Mouse (Mus musculus) liver, embryonic 12.5 days (tissue): ENCODE measurements around the gene 2310022A10Rik. TPM values are rescaled to one million over a fixed set of nuclear protein-coding genes. Genes with fewer than 3 reads are reported as not detected.

Experiments used
- ATAC-seq: fragments of 200-750 bp; cut with Nextera tagmentation; 2 replicates; pipeline ENCODE4 v1.8.0; 2017; ENCODE audit warnings: moderate number of reproducible peaks, mild to moderate bottlenecking, moderate library complexity
- H3K27ac ChIP-seq: fragments of 300-500 bp; sonication (generic); 2 replicates; pipeline ENCODE4 v1.5.1; 2016; ENCODE audit warnings: mild to moderate bottlenecking
- H3K27me3 ChIP-seq: fragments of 300-500 bp; sonication (generic); replicated peaks from 2 replicates; pipeline ENCODE4 v1.6.1; 2016; ENCODE audit warnings: mild to moderate bottlenecking, moderate library complexity
- H3K36me3 ChIP-seq: fragments of 300-500 bp; sonication (generic); 2 replicates; pipeline ENCODE4 v1.6.1; 2016; ENCODE audit warnings: mild to moderate bottlenecking, moderate library complexity
- H3K4me1 ChIP-seq: fragments of 300-500 bp; sonication (generic); 2 replicates; pipeline ENCODE4 v1.6.1; 2016
- H3K4me2 ChIP-seq: fragments of 300-500 bp; sonication (generic); 2 replicates; pipeline ENCODE4 v1.6.1; 2016; ENCODE audit warnings: mild to moderate bottlenecking, moderate library complexity
- H3K4me3 ChIP-seq: fragments of 300-500 bp; sonication (generic); 2 replicates; pipeline ENCODE4 v1.5.1; 2016; ENCODE audit warnings: mild to moderate bottlenecking, moderate library complexity
- H3K9ac ChIP-seq: fragments of 300-500 bp; sonication (generic); 2 replicates; pipeline ENCODE4 v1.6.1; 2016; ENCODE audit warnings: mild to moderate bottlenecking, moderate library complexity
- H3K9me3 ChIP-seq: fragments of 300-500 bp; sonication (generic); replicated peaks from 2 replicates; pipeline ENCODE4 v1.6.1; 2016; ENCODE audit warnings: mild to moderate bottlenecking, moderate library complexity
- WGBS: fragments of 180-500 bp; shearing (Covaris S2); methylation state at CpG from one replicate; pipeline ENCODE4 v1.1.7; 2016; ENCODE audit not compliant: insufficient replicate concordance; 5-methylcytosine and 5-hydroxymethylcytosine counted together
- polyA plus RNA-seq: library from polyadenylated mRNA; unstranded; fragments of >200 nt; fragmentation: Nextera tagmentation; extraction: Ambion mirVana; gene quantifications from 2 replicates; pipeline ENCODE4 v1.2.1, GENCODE M21; 2016

The 2310022A10Rik gene
- polyA plus RNA-seq, 1 experiment from 2014 or later, result 27.5 TPM

- Histone ChIP-seq H3K9me3 (no peaks in the 10 kb centered on the region), H3K27ac (peak overlapping the region; percentile 99), H3K4me1 (peaks cover 56% of the 10 kb centered on the region), H3K27me3 (no peaks in the 10 kb centered on the region), H3K4me2 (peak overlapping the region; percentile 87), H3K4me3 (peak overlapping the region; percentile 93), H3K9ac (peak overlapping the region; percentile 98), H3K36me3 (peaks cover 22% of the 10 kb centered on the region)
- under 1% methylated on average over 17 of the region's 17 CpGs for WGBS
- ATAC-seq, result peak; percentile 73
Observed at GRCm38 (mm10) chr7:27592217-27592929, 39.3 kb downstream of the 2310022A10Rik start.

- H3K4me3 ChIP-seq, result peak overlapping the region; percentile 93
- H3K4me1 ChIP-seq, result peaks cover 63% of the 10 kb centered on the region
Observed at GRCm38 (mm10) chr7:27592934-27593645, 40.1 kb downstream of the 2310022A10Rik start.

DNA sequence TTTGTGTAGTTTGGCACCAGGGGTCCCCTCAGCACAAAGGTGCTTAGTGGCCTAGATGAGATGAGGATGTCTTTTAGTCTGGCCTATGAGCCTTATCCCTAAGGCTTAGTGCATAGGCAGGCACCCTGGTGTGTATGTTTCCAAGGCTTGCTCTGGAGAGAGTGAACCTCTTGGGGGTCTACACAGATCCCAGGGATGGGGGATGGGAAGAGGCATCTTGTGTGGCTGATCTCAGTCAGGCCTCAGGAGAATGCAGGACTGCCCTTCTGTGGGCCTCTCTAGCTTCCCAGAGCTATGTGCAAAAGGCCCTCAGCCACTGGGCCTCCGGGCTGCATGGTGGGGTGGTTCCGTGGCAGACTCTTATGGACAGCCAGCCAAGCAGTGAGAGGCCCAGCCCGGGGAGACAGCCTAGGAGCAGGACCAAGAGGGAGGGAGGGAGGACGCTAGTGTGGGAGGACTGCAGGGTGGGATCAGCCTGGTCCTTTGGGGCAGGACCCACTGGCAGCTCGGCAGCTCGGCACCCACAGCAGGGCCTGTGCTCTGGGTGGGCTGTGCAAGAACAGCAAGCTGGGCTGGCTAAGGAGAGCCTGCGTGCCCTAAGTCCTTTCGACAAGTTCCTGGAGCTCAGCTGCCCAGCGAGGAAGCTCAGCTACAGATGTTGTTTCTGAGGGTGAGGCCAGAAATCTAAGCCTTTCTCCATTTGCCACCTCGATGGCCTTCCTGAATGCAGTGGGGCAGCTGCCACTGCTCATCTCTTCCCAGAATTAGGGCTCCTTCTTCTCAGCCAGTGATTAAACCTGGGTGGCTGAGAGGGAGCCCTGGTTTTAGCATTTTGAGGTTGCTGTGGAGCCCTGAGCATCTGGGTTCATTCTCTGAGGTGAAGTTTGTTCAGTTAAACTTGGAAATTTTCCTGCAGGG is 43.8 kb downstream of the 2310022A10Rik start:
- ATAC-seq, result no peak

More at GRCm38 (mm10) chr7:27592934-27593645, 40.1 kb downstream of the 2310022A10Rik start:
- Histone ChIP-seq H3K4me2 (peak overlapping the region; percentile 87), H3K9me3 (no peaks in the 10 kb centered on the region), H3K36me3 (peaks cover 22% of the 10 kb centered on the region), H3K9ac (peak overlapping the region; percentile 98), H3K27me3 (no peaks in the 10 kb centered on the region), H3K27ac (peak overlapping the region; percentile 99)
- peak; percentile 49 for ATAC-seq
- WGBS, result 46% methylated on average over 12 of the region's 12 CpGs

GRCm38 (mm10) chr7:27598053-27598452 is 45.0 kb downstream of the 2310022A10Rik start:
- peaks cover 28% of the 10 kb centered on the region for H3K36me3 ChIP-seq
- 75% methylated on average over 7 of the region's 7 CpGs for WGBS
- H3K27ac ChIP-seq, result peak overlapping the region; percentile 99; the same call in 1 of the 2 replicates
- no peak overlapping the region for H3K4me3 ChIP-seq
- H3K9ac ChIP-seq, result no peak overlapping the region
- no peak overlapping the region for H3K4me2 ChIP-seq
- H3K27me3 ChIP-seq, result no peaks in the 10 kb centered on the region
- peaks cover 97% of the 10 kb centered on the region for H3K4me1 ChIP-seq
- ATAC-seq, result no peak
- H3K9me3 ChIP-seq, result no peaks in the 10 kb centered on the region

More for the DNA sequence above, 43.8 kb downstream of the 2310022A10Rik start:
- 70% methylated on average over 10 of the region's 10 CpGs for WGBS
- peak overlapping the region; percentile 43 for H3K9ac ChIP-seq
- no peaks in the 10 kb centered on the region for H3K9me3 ChIP-seq
- H3K27me3 ChIP-seq, result no peaks in the 10 kb centered on the region
- H3K27ac ChIP-seq, result peak overlapping the region; percentile 99
- peaks cover 26% of the 10 kb centered on the region for H3K36me3 ChIP-seq
- H3K4me3 ChIP-seq, result no peak overlapping the region
- H3K4me1 ChIP-seq, result peaks cover 93% of the 10 kb centered on the region
- H3K4me2 ChIP-seq, result peak overlapping the region; percentile 47

GRCm38 (mm10) chr7:27601628-27602027 is 48.6 kb downstream of the 2310022A10Rik start:
- 73% methylated on average over 4 of the region's 4 CpGs for WGBS
- Histone ChIP-seq H3K4me1 (peaks cover 95% of the 10 kb centered on the region), H3K27ac (no peak overlapping the region), H3K9ac (no peak overlapping the region), H3K27me3 (no peaks in the 10 kb centered on the region), H3K4me3 (no peak overlapping the region), H3K36me3 (peaks cover 12% of the 10 kb centered on the region; the same call in 1 of the 2 replicates), H3K4me2 (no peak overlapping the region), H3K9me3 (no peaks in the 10 kb centered on the region)
- no peak for ATAC-seq

DNA sequence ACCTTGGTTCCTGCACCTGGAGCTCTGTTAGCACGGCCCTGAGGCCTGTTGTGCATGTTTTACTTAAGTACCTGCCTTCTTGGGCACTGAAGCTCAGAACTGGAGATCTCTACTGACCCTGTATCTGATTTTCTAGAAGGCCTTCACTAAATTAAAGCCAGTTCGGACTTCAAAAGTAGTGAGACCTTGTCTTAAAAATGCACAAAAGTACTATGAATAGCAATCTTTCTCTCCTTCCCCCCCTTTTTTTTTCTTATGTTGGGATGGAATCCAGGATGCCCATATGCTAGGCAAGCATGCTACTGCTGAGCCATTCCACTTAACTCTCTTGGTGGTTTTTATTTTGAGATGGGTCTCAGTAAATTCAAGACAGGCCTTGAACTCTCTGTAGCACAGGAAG is 49.1 kb downstream of the 2310022A10Rik start:
- Histone ChIP-seq H3K9me3 (no peaks in the 10 kb centered on the region), H3K4me1 (peaks cover 95% of the 10 kb centered on the region), H3K27me3 (no peaks in the 10 kb centered on the region), H3K27ac (no peak overlapping the region), H3K36me3 (peaks cover 14% of the 10 kb centered on the region; the same call in 1 of the 2 replicates), H3K4me3 (no peak overlapping the region), H3K9ac (no peak overlapping the region), H3K4me2 (no peak overlapping the region)
- 72% methylated on average over 2 of the region's 2 CpGs for WGBS
- no peak for ATAC-seq

DNA sequence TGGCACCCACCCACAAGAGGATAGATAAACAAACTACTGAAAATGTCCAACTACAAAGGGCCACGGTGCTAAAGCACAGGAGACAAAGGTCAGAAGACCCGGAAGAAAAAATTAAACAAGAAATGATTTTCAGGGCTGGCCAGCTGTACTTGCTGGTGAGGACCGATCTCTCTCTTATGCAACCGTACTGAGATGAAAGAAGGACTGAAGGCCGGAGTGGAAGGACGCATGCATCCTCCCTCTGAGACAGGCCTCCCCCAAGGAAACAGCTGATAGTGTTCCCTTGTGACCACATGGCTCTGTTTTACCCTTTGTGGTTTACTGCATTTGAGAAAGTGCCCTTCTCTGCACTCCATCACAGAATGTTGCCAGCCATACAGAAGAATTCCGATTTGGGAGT is 49.8 kb downstream of the 2310022A10Rik start:
- Histone ChIP-seq H3K4me2 (no peak overlapping the region), H3K4me3 (no peak overlapping the region), H3K36me3 (peaks cover 20% of the 10 kb centered on the region), H3K4me1 (peaks cover 95% of the 10 kb centered on the region), H3K27ac (no peak overlapping the region), H3K27me3 (no peaks in the 10 kb centered on the region), H3K9me3 (no peaks in the 10 kb centered on the region), H3K9ac (no peak overlapping the region)
- WGBS, result 43% methylated on average over 7 of the region's 7 CpGs
- ATAC-seq, result no peak

GRCm38 (mm10) chr7:27604661-27605348 is 51.8 kb downstream of the 2310022A10Rik start:
- no peak overlapping the region for H3K4me3 ChIP-seq
- H3K4me1 ChIP-seq, result peaks cover 96% of the 10 kb centered on the region
- no peak overlapping the region for H3K9ac ChIP-seq

DNA sequence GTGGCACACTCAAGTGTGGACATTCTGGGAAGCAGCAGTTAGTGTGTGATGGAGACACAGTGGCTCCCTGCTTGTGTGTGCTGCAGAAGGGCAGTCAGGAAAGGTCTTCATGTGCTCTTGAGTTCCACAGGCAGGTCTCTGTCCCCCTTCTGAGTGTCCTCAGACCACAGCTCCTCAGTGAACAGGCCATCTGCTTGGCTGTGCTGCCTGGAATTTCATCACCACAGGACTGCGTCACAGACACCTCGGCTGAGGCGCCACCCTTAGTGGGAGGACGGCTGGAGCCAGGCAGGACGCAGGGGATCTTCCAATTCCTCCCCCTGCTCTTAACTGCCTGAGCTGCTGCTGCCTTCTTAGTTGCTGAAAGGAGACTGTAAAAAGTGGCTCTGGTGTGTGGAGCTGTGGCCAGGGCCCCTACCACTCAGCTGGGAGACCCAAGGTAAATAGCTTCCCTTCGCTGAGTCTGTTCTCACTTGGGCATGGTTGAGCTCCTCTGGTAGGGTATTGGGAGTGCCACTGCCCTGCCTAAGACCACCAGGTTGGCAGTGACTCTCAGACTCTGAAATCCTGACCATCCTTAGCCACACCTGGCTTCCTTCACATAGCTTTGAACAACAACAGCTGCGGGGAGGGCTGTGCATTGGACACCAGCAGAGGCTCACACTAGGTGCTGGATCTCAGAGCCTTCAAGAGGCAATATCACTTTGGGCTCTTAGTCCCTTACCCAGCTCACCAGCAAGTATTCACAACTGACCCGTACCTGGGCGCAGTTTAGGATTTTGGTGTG is 52.7 kb downstream of the 2310022A10Rik start:
- peaks cover 45% of the 10 kb centered on the region for H3K36me3 ChIP-seq
- ATAC-seq, result no peak
- H3K9ac ChIP-seq, result no peak overlapping the region
- H3K4me3 ChIP-seq, result no peak overlapping the region
- no peak overlapping the region for H3K4me2 ChIP-seq
- H3K9me3 ChIP-seq, result no peaks in the 10 kb centered on the region
- 77% methylated on average over 9 of the region's 9 CpGs for WGBS
- 0 out of 2 replicates have a peak overlapping the region, but pooled peaks have one; percentile 40 for H3K27ac ChIP-seq
- H3K4me1 ChIP-seq, result peaks cover 89% of the 10 kb centered on the region
- H3K27me3 ChIP-seq, result no peaks in the 10 kb centered on the region

More at GRCm38 (mm10) chr7:27604661-27605348, 51.8 kb downstream of the 2310022A10Rik start:
- Histone ChIP-seq H3K9me3 (no peaks in the 10 kb centered on the region), H3K36me3 (peaks cover 36% of the 10 kb centered on the region), H3K27ac (no peak overlapping the region), H3K27me3 (no peaks in the 10 kb centered on the region), H3K4me2 (no peak overlapping the region)
- 58% methylated on average over 5 of the region's 5 CpGs for WGBS
- no peak for ATAC-seq

DNA sequence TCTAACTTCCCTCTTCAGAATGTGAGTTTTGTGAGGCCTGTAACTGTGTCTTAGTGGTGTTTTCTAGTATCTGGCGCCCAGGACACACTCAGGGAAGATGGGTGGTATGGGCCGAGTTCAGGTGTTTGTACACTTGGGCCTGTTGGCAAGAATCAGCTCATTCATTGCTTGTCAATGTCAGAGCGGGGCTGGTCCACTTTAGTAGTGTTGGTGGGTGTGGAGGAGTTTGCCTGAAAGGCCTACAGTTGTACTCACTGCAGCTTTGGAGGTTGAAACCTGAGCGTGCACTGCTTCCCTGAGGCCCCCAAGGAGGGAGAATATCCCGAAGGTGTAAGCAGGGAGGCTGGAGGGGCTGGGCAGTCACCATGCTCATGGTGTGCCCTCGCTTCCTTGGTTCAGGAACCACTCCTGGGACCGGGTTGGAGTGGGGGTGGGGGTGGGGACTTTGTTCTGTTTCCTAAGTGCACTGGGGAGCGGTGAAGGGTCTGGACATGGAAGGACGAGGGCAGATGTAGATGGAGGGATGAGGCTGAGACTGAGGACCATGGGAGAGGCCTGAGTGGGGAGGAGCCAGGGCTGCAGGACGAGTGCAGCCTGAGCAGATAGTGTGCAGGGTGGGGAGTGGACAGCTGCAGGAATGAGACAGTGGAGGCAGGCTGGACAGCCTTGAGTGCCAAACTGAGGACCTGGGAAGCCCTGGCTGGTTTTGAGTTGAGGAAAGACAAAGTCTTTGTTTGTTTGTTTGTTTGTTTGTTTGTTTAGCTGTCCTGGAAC is 53.6 kb downstream of the 2310022A10Rik start:
- Histone ChIP-seq H3K4me2 (no peak overlapping the region), H3K27ac (peak overlapping the region; percentile 40; the same call in 1 of the 2 replicates), H3K4me1 (peaks cover 80% of the 10 kb centered on the region), H3K36me3 (peaks cover 53% of the 10 kb centered on the region), H3K27me3 (no peaks in the 10 kb centered on the region), H3K4me3 (no peak overlapping the region), H3K9me3 (no peaks in the 10 kb centered on the region), H3K9ac (0 out of 2 replicates have a peak overlapping the region, but pooled peaks have one; percentile 6)
- ATAC-seq, result no peak
- WGBS, result 53% methylated on average over 10 of the region's 10 CpGs
